Mouse (Mus musculus) stomach, embryonic 14.5 days (tissue): ENCODE measurements around the gene Bpifc. TPM values are rescaled to one million over a fixed set of nuclear protein-coding genes. Genes with fewer than 3 reads are reported as not detected.

Source experiments
- ATAC-seq: fragments of 200-750 bp; cut with Nextera tagmentation; 2 replicates; pipeline ENCODE4 v1.8.0; 2017; ENCODE audit warnings: low read depth, moderate TSS enrichment; ENCODE audit not compliant: insufficient number of reproducible peaks, insufficient read depth, low FRiP score
- H3K27ac ChIP-seq: fragments of 300-500 bp; sonication (generic); 2 replicates; pipeline ENCODE4 v1.5.1; 2014; ENCODE audit warnings: mild to moderate bottlenecking, low read length, moderate library complexity, mixed read lengths
- H3K27me3 ChIP-seq: fragments of 300-500 bp; sonication (generic); 2 replicates; pipeline ENCODE4 v1.6.1; 2014; ENCODE audit warnings: low read length, control low read depth, mixed read lengths; ENCODE audit not compliant: control insufficient read depth, insufficient read depth
- H3K36me3 ChIP-seq: fragments of 300-500 bp; sonication (generic); 2 replicates; pipeline ENCODE4 v1.6.1; 2014; ENCODE audit warnings: mild to moderate bottlenecking, control low read depth, low read length, moderate library complexity, mixed read lengths; ENCODE audit not compliant: control insufficient read depth, insufficient read depth
- H3K4me1 ChIP-seq: fragments of 300-500 bp; sonication (generic); 2 replicates; pipeline ENCODE4 v1.6.1; 2014; ENCODE audit warnings: low read length, control low read depth, mixed read lengths; ENCODE audit not compliant: control insufficient read depth, insufficient read depth
- H3K4me2 ChIP-seq: fragments of 300-500 bp; sonication (generic); replicated peaks from 2 replicates; pipeline ENCODE4 v1.6.1; 2014; ENCODE audit warnings: low read depth, low read length, control low read depth
- H3K4me3 ChIP-seq: fragments of 300-500 bp; sonication (generic); 2 replicates; pipeline ENCODE4 v1.5.1; 2014; ENCODE audit warnings: low read depth, low read length, control low read depth
- H3K9ac ChIP-seq: fragments of 300-500 bp; sonication (generic); replicated peaks from 2 replicates; pipeline ENCODE4 v1.6.1; 2014; ENCODE audit warnings: low read depth, mild to moderate bottlenecking, control low read depth, low read length, moderate library complexity, mixed read lengths
- H3K9me3 ChIP-seq: fragments of 300-500 bp; sonication (generic); 2 replicates; pipeline ENCODE4 v1.6.1; 2016; ENCODE audit warnings: low read depth, low read length, control low read depth; ENCODE audit not compliant: control insufficient read depth
- WGBS: fragments of 180-500 bp; shearing (Covaris S2); extraction: QIAGEN DNeasy Blood & Tissue Kit; methylation state at CpG from one replicate; pipeline ENCODE4 v1.1.7; 2014; 5-methylcytosine and 5-hydroxymethylcytosine counted together
- polyA plus RNA-seq: library from polyadenylated mRNA; unstranded; fragments of >200 nt; fragmentation: Nextera tagmentation; extraction: Ambion mirVana; gene quantifications from 2 replicates; pipeline ENCODE4 v1.2.1, GENCODE M21; 2014

Gene Bpifc
- polyA plus RNA-seq, 1 experiment from 2014 or later: 0.23 TPM

- Histone ChIP-seq H3K4me1 (no peaks in the 10 kb centered on the region), H3K4me3 (no peak overlapping the region), H3K27me3 (no peaks in the 10 kb centered on the region), H3K9ac (no peak overlapping the region), H3K36me3 (no peaks in the 10 kb centered on the region), H3K9me3 (peaks cover 6% of the 10 kb centered on the region; the same call in 1 of the 2 replicates), H3K4me2 (no peak overlapping the region), H3K27ac (no peak overlapping the region)
- 40% methylated on average over 8 of the region's 8 CpGs for WGBS
- no peak for ATAC-seq
Observed at GRCm38 (mm10) chr10:85969894-85970620, 41.6 kb downstream of the Bpifc start.

- no peaks in the 10 kb centered on the region for H3K36me3 ChIP-seq
- no peak for ATAC-seq
- WGBS: 43% methylated on average over 2 of the region's 2 CpGs
Observed at GRCm38 (mm10) chr10:85968731-85969130, 43.0 kb downstream of the Bpifc start.

GRCm38 (mm10) chr10:85968157-85968634, 43.5 kb downstream of the Bpifc start:
- H3K36me3 ChIP-seq: no peaks in the 10 kb centered on the region
- ATAC-seq: peak; percentile 12; the same call in 1 of the 2 replicates
- H3K27ac ChIP-seq: no peak overlapping the region

More at GRCm38 (mm10) chr10:85968731-85969130, 43.0 kb downstream of the Bpifc start:
- no peaks in the 10 kb centered on the region for H3K27me3 ChIP-seq
- H3K4me2 ChIP-seq: no peak overlapping the region
- H3K9ac ChIP-seq: no peak overlapping the region
- H3K27ac ChIP-seq: no peak overlapping the region
- no peaks in the 10 kb centered on the region for H3K9me3 ChIP-seq
- no peak overlapping the region for H3K4me3 ChIP-seq
- no peaks in the 10 kb centered on the region for H3K4me1 ChIP-seq

GRCm38 (mm10) chr10:85967411-85968156, 44.1 kb downstream of the Bpifc start:
- Histone ChIP-seq H3K4me1 (0 out of 2 replicates have a peak, but pooled peaks cover 3% of the 10 kb centered on the region), H3K9ac (no peak overlapping the region), H3K27me3 (no peaks in the 10 kb centered on the region), H3K27ac (no peak overlapping the region), H3K36me3 (no peaks in the 10 kb centered on the region), H3K4me3 (no peak overlapping the region), H3K9me3 (no peaks in the 10 kb centered on the region), H3K4me2 (no peak overlapping the region)
- 64% methylated on average over 17 of the region's 17 CpGs for WGBS
- no peak for ATAC-seq

More at GRCm38 (mm10) chr10:85968157-85968634, 43.5 kb downstream of the Bpifc start:
- no peaks in the 10 kb centered on the region for H3K4me1 ChIP-seq
- no peak overlapping the region for H3K4me3 ChIP-seq
- H3K9ac ChIP-seq: no peak overlapping the region
- no peak overlapping the region for H3K4me2 ChIP-seq
- 15% methylated on average over 7 of the region's 7 CpGs for WGBS
- H3K9me3 ChIP-seq: no peaks in the 10 kb centered on the region
- no peaks in the 10 kb centered on the region for H3K27me3 ChIP-seq

- Histone ChIP-seq H3K27me3 (no peaks in the 10 kb centered on the region), H3K9ac (no peak overlapping the region), H3K4me1 (0 out of 2 replicates have a peak, but pooled peaks cover 3% of the 10 kb centered on the region), H3K9me3 (no peaks in the 10 kb centered on the region), H3K4me3 (no peak overlapping the region), H3K4me2 (no peak overlapping the region), H3K27ac (no peak overlapping the region), H3K36me3 (no peaks in the 10 kb centered on the region)
- no peak for ATAC-seq
- 50% methylated on average over 2 of the region's 2 CpGs for WGBS
Observed at GRCm38 (mm10) chr10:85966476-85966875, 45.2 kb downstream of the Bpifc start.

- Histone ChIP-seq H3K36me3 (no peaks in the 10 kb centered on the region), H3K9me3 (no peaks in the 10 kb centered on the region), H3K4me3 (no peak overlapping the region), H3K9ac (no peak overlapping the region), H3K27me3 (no peaks in the 10 kb centered on the region), H3K4me2 (no peak overlapping the region), H3K27ac (no peak overlapping the region), H3K4me1 (0 out of 2 replicates have a peak, but pooled peaks cover 3% of the 10 kb centered on the region)
- WGBS: 88% methylated on average over 7 of the region's 7 CpGs
- no peak for ATAC-seq
Observed at GRCm38 (mm10) chr10:85964316-85964715, 47.4 kb downstream of the Bpifc start.

- Histone ChIP-seq H3K9ac (no peak overlapping the region), H3K9me3 (no peaks in the 10 kb centered on the region), H3K4me3 (no peak overlapping the region), H3K4me1 (0 out of 2 replicates have a peak, but pooled peaks cover 3% of the 10 kb centered on the region), H3K27ac (no peak overlapping the region), H3K36me3 (no peaks in the 10 kb centered on the region), H3K4me2 (no peak overlapping the region), H3K27me3 (no peaks in the 10 kb centered on the region)
- no peak for ATAC-seq
- WGBS: 46% methylated on average over 9 of the region's 9 CpGs
Observed at GRCm38 (mm10) chr10:85962897-85963296, 48.8 kb downstream of the Bpifc start.

- no peaks in the 10 kb centered on the region for H3K4me1 ChIP-seq
- H3K9me3 ChIP-seq: no peaks in the 10 kb centered on the region
- H3K9ac ChIP-seq: peak within 1 kb of the TSS; percentile 84
- H3K36me3 ChIP-seq: peaks cover 15% of the 10 kb centered on the region
- peak within 1 kb of the TSS; percentile 78 for H3K4me2 ChIP-seq
- peak within 1 kb of the TSS; percentile 97 for H3K4me3 ChIP-seq
- H3K27me3 ChIP-seq: no peaks in the 10 kb centered on the region
- 1% methylated on average over 37 of the region's 38 CpGs for WGBS
- H3K27ac ChIP-seq: peak within 1 kb of the TSS; percentile 35
- peak; percentile 90 for ATAC-seq
Observed at GRCm38 (mm10) chr10:85957464-85957950, 54.2 kb downstream of the Bpifc start, which contains the start of gene Rtcb. Gene Rtcb, minus strand, starts transcription at chr10:85957823.
